Mouse (Mus musculus) midbrain, postnatal 0 days (tissue): ENCODE measurements around the gene Pde10a. TPM values are rescaled to one million over a fixed set of nuclear protein-coding genes. Genes with fewer than 3 reads are reported as not detected.

Source experiments
- ATAC-seq: fragments of 200-750 bp; cut with Nextera tagmentation; 2 replicates; pipeline ENCODE4 v1.8.0; 2017; ENCODE audit warnings: moderate number of reproducible peaks, mild to moderate bottlenecking, moderate TSS enrichment, moderate library complexity; ENCODE audit not compliant: low FRiP score
- DNase-seq: peaks from one replicate; pipeline ENCODE4 v3.0.0-alpha.2; 2015; ENCODE audit warnings: low spot score
- H3K27ac ChIP-seq: fragments of 300-500 bp; sonication (generic); 2 replicates; pipeline ENCODE4 v1.5.1; 2014; ENCODE audit warnings: low read depth, mild to moderate bottlenecking, low read length, mixed read lengths
- H3K27me3 ChIP-seq: fragments of 300-500 bp; sonication (generic); 2 replicates; pipeline ENCODE4 v1.6.1; 2014; ENCODE audit warnings: low read length, control low read depth, mixed read lengths; ENCODE audit not compliant: insufficient read depth
- H3K36me3 ChIP-seq: fragments of 300-500 bp; sonication (generic); 2 replicates; pipeline ENCODE4 v1.6.1; 2014; ENCODE audit warnings: low read length, control low read depth, mixed read lengths; ENCODE audit not compliant: insufficient read depth
- H3K4me1 ChIP-seq: fragments of 300-500 bp; sonication (generic); 2 replicates; pipeline ENCODE4 v1.6.1; 2014; ENCODE audit warnings: mild to moderate bottlenecking, control low read depth, antibody characterized with exemption, low read length, mixed read lengths; ENCODE audit not compliant: insufficient read depth
- H3K4me2 ChIP-seq: fragments of 300-500 bp; sonication (generic); 2 replicates; pipeline ENCODE4 v1.6.1; 2014; ENCODE audit warnings: low read depth, mild to moderate bottlenecking, low read length, mixed read lengths; ENCODE audit not compliant: poor library complexity, severe bottlenecking
- H3K4me3 ChIP-seq: fragments of 300-500 bp; sonication (generic); 2 replicates; pipeline ENCODE4 v1.5.1; 2014; ENCODE audit warnings: low read depth, mild to moderate bottlenecking, low read length, moderate library complexity
- H3K9ac ChIP-seq: fragments of 300-500 bp; sonication (generic); replicated peaks from 2 replicates; pipeline ENCODE4 v1.6.1; 2014; ENCODE audit warnings: mild to moderate bottlenecking, low read length, moderate library complexity, mixed read lengths; ENCODE audit not compliant: poor library complexity, severe bottlenecking
- H3K9me3 ChIP-seq: fragments of 300-500 bp; sonication (generic); 2 replicates; pipeline ENCODE4 v1.6.1; 2016; ENCODE audit warnings: low read length, control low read depth
- CTCF ChIP-seq: IDR thresholded peaks from 2 replicates; pipeline ENCODE4 v1.5.1; 2016; ENCODE audit warnings: antibody characterized with exemption, mild to moderate bottlenecking
- WGBS: fragments of 180-500 bp; shearing (Covaris S2); extraction: QIAGEN DNeasy Blood & Tissue Kit; methylation state at CpG from one replicate; pipeline ENCODE4 v1.1.7; 2014; 5-methylcytosine and 5-hydroxymethylcytosine counted together
- polyA plus RNA-seq: library from polyadenylated mRNA; unstranded; fragments of >200 nt; fragmentation: Nextera tagmentation; extraction: Ambion mirVana; gene quantifications from 2 replicates; pipeline ENCODE4 v1.2.1, GENCODE M21; 2015
- total RNA-seq: library from RNA; depleted of rRNA; stranded (reverse); fragments of >200 nt; gene quantifications from 2 replicates; pipeline ENCODE4 v1.2.3, GENCODE M21; 2014

The Pde10a gene
- total and polyA plus RNA-seq, 2 experiments from 2014 or later: 8.6 to 40.3 TPM

DNA sequence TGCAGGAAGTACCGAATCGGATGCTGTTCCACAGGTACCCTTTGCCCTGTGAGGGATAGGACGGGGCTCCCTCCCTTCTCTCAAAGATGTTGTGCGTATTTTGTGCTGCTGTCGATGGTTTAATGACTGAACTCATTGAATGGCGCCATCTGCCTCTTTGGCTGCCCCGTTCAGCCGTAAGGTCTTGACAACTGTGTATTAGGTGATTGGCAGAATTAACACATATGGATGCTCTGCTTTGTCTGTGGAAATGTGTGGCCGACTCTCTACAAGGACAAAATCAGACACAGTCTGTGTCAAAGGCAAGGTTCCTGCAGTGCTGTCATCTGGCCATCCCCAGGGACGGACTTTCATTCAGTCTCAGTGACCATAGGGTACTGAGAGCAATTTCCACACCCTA, 372.6 kb downstream of the Pde10a start:
- Histone ChIP-seq H3K4me1 (no peaks in the 10 kb centered on the region), H3K36me3 (no peaks in the 10 kb centered on the region), H3K9me3 (no peaks in the 10 kb centered on the region), H3K27me3 (no peaks in the 10 kb centered on the region), H3K9ac (no peak overlapping the region), H3K4me3 (no peak overlapping the region), H3K4me2 (no peak overlapping the region), H3K27ac (no peak overlapping the region)
- peak; percentile 50 for DNase-seq
- WGBS: 71% methylated on average over 10 of the region's 10 CpGs
- no peak for TF ChIP-seq CTCF
- no peak for ATAC-seq

- DNase-seq (peak; percentile 27), ATAC-seq (no peak)
- Histone ChIP-seq H3K27ac (no peak overlapping the region), H3K9me3 (no peaks in the 10 kb centered on the region), H3K4me3 (no peak overlapping the region), H3K4me1 (no peaks in the 10 kb centered on the region), H3K36me3 (no peaks in the 10 kb centered on the region), H3K9ac (no peak overlapping the region), H3K4me2 (no peak overlapping the region), H3K27me3 (no peaks in the 10 kb centered on the region)
- no peak for TF ChIP-seq CTCF
- 91% methylated on average over 8 of the region's 8 CpGs for WGBS
Observed at GRCm38 (mm10) chr17:8898221-8898620, 373.0 kb downstream of the Pde10a start.

- 95% methylated on average over 7 of the region's 7 CpGs for WGBS
- no peak for TF ChIP-seq CTCF
Observed at GRCm38 (mm10) chr17:8899212-8899611, 374.0 kb downstream of the Pde10a start.

DNA sequence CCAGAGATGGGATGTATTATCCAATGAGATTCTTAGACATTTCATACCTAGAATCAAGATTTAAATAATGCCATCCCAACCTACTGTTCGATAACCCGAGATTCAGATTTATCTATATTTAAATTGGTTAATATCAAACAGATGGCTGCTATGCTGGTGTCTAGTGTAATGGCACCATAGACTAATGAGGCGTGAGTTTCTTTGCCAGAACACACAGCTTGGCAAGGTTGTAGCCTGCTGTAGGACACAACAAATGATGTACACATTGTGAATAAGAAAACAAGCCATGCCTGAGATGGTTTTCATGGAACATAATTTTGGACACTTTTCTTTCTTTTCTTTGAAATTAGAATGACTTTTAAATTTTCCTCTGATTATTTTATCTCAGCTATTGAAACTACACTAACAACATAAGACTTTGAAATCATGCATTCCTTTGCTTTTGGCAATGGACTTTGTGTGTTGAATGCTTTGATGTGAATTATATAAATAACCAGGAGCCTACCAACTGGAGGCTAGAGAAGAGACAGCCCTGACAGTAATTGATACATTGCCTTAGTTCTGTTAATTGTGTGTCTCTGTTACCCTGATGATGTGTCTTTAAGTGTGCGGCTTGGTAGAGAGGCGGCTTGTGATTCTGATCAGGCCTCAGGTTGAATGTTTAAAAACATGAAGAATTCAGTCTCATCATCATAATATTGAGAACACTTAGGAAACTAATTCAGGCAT, 378.5 kb downstream of the Pde10a start:
- DNase-seq: no peak
- no peak overlapping the region for H3K4me2 ChIP-seq
- no peak overlapping the region for H3K9ac ChIP-seq
- no peak for TF ChIP-seq CTCF
- WGBS: 86% methylated on average over 5 of the region's 5 CpGs
- no peaks in the 10 kb centered on the region for H3K27me3 ChIP-seq
- H3K4me3 ChIP-seq: no peak overlapping the region
- no peaks in the 10 kb centered on the region for H3K36me3 ChIP-seq
- no peaks in the 10 kb centered on the region for H3K9me3 ChIP-seq
- no peak overlapping the region for H3K27ac ChIP-seq
- ATAC-seq: no peak
- no peaks in the 10 kb centered on the region for H3K4me1 ChIP-seq

More at GRCm38 (mm10) chr17:8899212-8899611, 374.0 kb downstream of the Pde10a start:
- no peaks in the 10 kb centered on the region for H3K27me3 ChIP-seq
- H3K4me3 ChIP-seq: no peak overlapping the region
- ATAC-seq (no peak), DNase-seq (no peak)
- no peak overlapping the region for H3K27ac ChIP-seq
- no peaks in the 10 kb centered on the region for H3K4me1 ChIP-seq
- H3K9me3 ChIP-seq: no peaks in the 10 kb centered on the region
- no peaks in the 10 kb centered on the region for H3K36me3 ChIP-seq
- no peak overlapping the region for H3K9ac ChIP-seq
- H3K4me2 ChIP-seq: no peak overlapping the region

- Histone ChIP-seq H3K27me3 (no peaks in the 10 kb centered on the region), H3K36me3 (no peaks in the 10 kb centered on the region), H3K9me3 (no peaks in the 10 kb centered on the region), H3K4me1 (no peaks in the 10 kb centered on the region), H3K27ac (no peak overlapping the region), H3K4me3 (no peak overlapping the region), H3K4me2 (no peak overlapping the region), H3K9ac (no peak overlapping the region)
- no peak for TF ChIP-seq CTCF
- DNase-seq: no peak
- ATAC-seq: no peak
- WGBS: 71% methylated on average over 5 of the region's 5 CpGs
Observed at GRCm38 (mm10) chr17:8910571-8910970, 385.4 kb downstream of the Pde10a start.

DNA sequence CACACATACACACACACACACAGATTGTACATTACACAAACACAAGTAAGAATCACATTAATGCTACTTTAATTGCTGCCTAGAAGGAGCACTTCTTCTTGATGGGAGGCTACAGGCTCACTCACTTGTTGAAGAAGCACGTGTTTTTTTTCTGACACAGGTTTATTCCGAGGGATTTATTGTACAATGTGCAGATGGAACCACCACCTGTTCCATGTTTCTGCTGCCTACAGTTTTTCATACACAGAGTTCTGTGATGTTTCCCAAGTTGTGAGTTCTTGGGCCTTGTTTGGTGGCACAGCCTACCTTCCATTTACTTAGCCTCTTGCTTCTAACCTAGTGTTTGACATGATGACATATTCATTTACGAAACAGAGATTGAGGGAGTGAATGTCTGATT, 387.8 kb downstream of the Pde10a start:
- H3K27me3 ChIP-seq: no peaks in the 10 kb centered on the region

More for the DNA sequence above, 387.8 kb downstream of the Pde10a start:
- DNase-seq: no peak
- H3K4me3 ChIP-seq: no peak overlapping the region
- H3K4me2 ChIP-seq: no peak overlapping the region
- H3K36me3 ChIP-seq: no peaks in the 10 kb centered on the region
- 81% methylated on average over 3 of the region's 3 CpGs for WGBS
- no peak for ATAC-seq
- no peak overlapping the region for H3K9ac ChIP-seq
- TF ChIP-seq CTCF: no peak
- H3K9me3 ChIP-seq: no peaks in the 10 kb centered on the region
- H3K27ac ChIP-seq: no peak overlapping the region
- H3K4me1 ChIP-seq: no peaks in the 10 kb centered on the region
